Mouse (Mus musculus): ENCODE measurements at regions not wholly inside any gene's neighbourhood (a gene's known extent, or its start where the extent isn't known, plus 50 kb on each side); places are given as distances from the start of the nearest gene placed in this dataset.

DNA sequence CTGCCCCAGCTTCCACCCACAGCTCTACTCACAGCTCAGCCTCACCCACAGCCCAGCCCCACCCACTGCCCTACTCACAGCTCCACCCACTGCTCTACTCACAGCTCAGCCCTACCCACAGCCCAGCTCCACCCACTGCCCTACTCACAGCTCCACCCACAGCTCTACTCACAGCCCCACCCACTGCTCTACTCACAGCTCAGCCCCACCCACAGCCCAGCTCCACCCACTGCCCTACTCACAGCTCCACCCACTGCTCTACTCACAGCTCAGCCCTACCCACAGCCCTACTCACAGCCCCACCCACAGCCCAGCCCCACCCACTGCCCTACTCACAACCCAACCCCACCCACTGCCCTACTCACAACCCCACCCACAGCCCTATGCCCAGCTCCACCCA lies 56.5 kb upstream of the Phox2b start:
- H3K9me3 ChIP-seq (ENCODE audit: control insufficient read depth, low read length) = no peaks in the 10 kb centered on the region
- no peak for ATAC-seq

DNA sequence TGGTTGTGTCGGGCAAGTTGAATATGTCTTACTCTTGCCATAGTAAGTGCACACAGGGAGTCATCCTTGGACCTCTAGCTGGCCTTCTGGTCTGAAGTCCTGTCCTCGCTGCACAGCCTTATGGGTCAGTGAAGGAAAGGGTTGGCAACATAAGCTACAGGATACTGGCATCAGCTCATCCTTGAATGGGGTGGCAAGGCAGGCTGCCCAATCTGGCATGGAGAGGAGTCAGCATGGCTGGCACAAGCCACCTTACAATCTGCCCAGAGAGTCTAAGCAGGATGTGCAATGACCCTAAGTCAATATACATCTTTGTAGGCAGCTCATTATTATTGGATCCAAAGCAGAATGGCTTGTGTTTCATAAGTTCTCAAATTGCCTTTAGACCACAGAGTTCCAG lies 57.8 kb upstream of the Phox2b start:
- H3K36me3 ChIP-seq (ENCODE audit: control insufficient read depth, insufficient read depth) = no peaks in the 10 kb centered on the region
- H3K9ac ChIP-seq (replicated peaks; ENCODE audit: low read depth, low read length) = no peak overlapping the region
- H3K27me3 ChIP-seq (replicated peaks; ENCODE audit: control insufficient read depth, insufficient read depth, low read length) = no peaks in the 10 kb centered on the region
- no peak overlapping the region for H3K4me3 ChIP-seq (replicated peaks; ENCODE audit: low read length)
- no peak for ATAC-seq
- WGBS = 94% methylated on average over 2 of the region's 2 CpGs
- H3K9me3 ChIP-seq (ENCODE audit: control insufficient read depth, low read length) = no peaks in the 10 kb centered on the region
- H3K4me2 ChIP-seq (ENCODE audit: low read length) = no peak overlapping the region
- no peaks in the 10 kb centered on the region for H3K4me1 ChIP-seq (replicated peaks; ENCODE audit: control insufficient read depth, insufficient read depth, low read length)
- no peak overlapping the region for H3K27ac ChIP-seq (ENCODE audit: low read length)

More for the DNA sequence above, 56.5 kb upstream of the Phox2b start:
- no peak overlapping the region for H3K4me3 ChIP-seq (replicated peaks; ENCODE audit: low read length)
- no peaks in the 10 kb centered on the region for H3K4me1 ChIP-seq (replicated peaks; ENCODE audit: control insufficient read depth, insufficient read depth, low read length)
- no peak overlapping the region for H3K4me2 ChIP-seq (ENCODE audit: low read length)
- H3K27me3 ChIP-seq (replicated peaks; ENCODE audit: control insufficient read depth, insufficient read depth, low read length) = no peaks in the 10 kb centered on the region
- H3K36me3 ChIP-seq (ENCODE audit: control insufficient read depth, insufficient read depth) = no peaks in the 10 kb centered on the region
- H3K9ac ChIP-seq (replicated peaks; ENCODE audit: low read depth, low read length) = no peak overlapping the region
- H3K27ac ChIP-seq (ENCODE audit: low read length) = no peak overlapping the region

DNA sequence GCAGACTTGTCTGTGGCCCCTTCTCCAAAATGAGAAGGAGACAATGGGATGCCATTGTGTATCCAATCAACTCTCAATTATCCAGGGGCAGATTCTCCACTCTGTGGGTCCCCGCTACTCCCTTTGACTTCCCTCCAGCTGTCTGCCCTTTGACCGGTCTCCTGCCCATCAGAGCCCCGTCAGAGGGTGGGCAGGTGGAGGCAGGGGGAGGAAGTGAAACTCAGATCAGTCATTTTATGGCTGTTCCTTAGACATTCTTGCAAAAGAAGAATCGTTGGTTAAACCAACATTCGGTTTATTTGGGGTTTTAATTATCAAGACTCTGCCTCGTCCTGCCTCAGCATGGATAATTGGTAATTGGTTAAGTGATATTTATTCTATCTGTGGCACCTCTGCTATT lies 77.7 kb upstream of the Phox2b start:
- no peak overlapping the region for H3K9ac ChIP-seq (replicated peaks; ENCODE audit: low read depth, low read length)
- H3K27me3 ChIP-seq (replicated peaks; ENCODE audit: control insufficient read depth, insufficient read depth, low read length) = no peaks in the 10 kb centered on the region
- H3K4me1 ChIP-seq (replicated peaks; ENCODE audit: control insufficient read depth, insufficient read depth, low read length) = no peaks in the 10 kb centered on the region
- 75% methylated on average over 6 of the region's 6 CpGs for WGBS
- H3K4me3 ChIP-seq (replicated peaks; ENCODE audit: low read length) = no peak overlapping the region
- no peaks in the 10 kb centered on the region for H3K36me3 ChIP-seq (ENCODE audit: control insufficient read depth, insufficient read depth)
- H3K4me2 ChIP-seq (ENCODE audit: low read length) = no peak overlapping the region
- no peaks in the 10 kb centered on the region for H3K9me3 ChIP-seq (ENCODE audit: control insufficient read depth, low read length)
- no peak for ATAC-seq
- no peak overlapping the region for H3K27ac ChIP-seq (ENCODE audit: low read length)

DNA sequence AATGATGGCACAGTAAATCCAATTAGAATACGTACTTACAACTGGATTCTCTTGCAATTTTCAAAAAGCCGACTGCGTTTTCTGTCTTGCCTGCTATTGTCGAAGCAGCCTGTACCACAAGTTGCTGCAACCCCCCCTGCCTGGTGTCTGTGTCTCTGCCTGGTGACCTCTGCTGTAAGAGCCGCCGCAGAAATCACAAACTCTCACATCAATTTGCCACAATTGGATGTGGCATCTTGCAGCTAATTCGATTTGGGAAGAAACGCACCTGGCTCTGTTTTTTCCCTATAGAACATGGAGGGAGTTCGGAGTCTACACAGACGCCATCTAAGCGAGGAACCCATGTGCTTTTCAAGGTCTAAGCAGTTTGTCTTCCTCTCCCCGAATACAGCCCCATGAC lies 80.1 kb upstream of the Phox2b start:
- Histone ChIP-seq H3K27me3 (replicated peaks; ENCODE audit: control insufficient read depth, insufficient read depth, low read length) (no peaks in the 10 kb centered on the region), H3K9me3 (ENCODE audit: control insufficient read depth, low read length) (no peaks in the 10 kb centered on the region), H3K36me3 (ENCODE audit: control insufficient read depth, insufficient read depth) (no peaks in the 10 kb centered on the region), H3K4me1 (replicated peaks; ENCODE audit: control insufficient read depth, insufficient read depth, low read length) (no peaks in the 10 kb centered on the region), H3K4me3 (replicated peaks; ENCODE audit: low read length) (no peak overlapping the region), H3K9ac (replicated peaks; ENCODE audit: low read depth, low read length) (no peak overlapping the region), H3K4me2 (ENCODE audit: low read length) (no peak overlapping the region), H3K27ac (ENCODE audit: low read length) (no peak overlapping the region)
- ATAC-seq = no peak
- 75% methylated on average over 12 of the region's 12 CpGs for WGBS

DNA sequence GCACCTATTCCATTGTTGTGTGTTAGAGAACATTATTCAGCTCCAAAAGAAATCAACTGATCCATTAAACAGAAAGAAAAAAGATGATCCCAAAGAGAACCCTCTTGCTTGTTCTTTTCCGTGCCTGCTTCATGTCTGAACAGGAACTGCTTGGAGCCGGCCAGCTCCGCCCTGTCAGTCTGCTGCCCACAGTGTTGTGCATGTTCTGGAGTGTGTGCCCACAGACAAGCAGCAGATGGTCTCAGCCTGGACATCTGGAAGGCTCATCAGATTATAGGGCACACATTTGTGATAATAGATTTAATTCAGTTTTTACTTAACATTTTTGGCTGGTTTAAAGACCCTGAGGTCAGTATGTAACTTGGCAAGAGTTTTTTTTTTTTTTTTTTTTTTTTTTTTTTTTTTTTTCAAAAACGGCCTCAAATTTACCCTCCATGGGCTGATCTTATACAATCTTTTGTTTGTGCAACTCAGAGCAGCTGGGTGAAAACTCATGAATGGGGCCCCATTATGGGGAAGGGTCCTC lies 70.9 kb upstream of the Tmem33 start:
- H3K4me1 ChIP-seq (replicated peaks; ENCODE audit: control insufficient read depth, insufficient read depth, low read length) = no peaks in the 10 kb centered on the region
- no peak overlapping the region for H3K4me2 ChIP-seq (ENCODE audit: low read length)
- 52% methylated on average over 4 of the region's 4 CpGs for WGBS
- H3K9me3 ChIP-seq (ENCODE audit: control insufficient read depth, low read length) = no peaks in the 10 kb centered on the region
- H3K36me3 ChIP-seq (ENCODE audit: control insufficient read depth, insufficient read depth) = no peaks in the 10 kb centered on the region
- no peak overlapping the region for H3K4me3 ChIP-seq (replicated peaks; ENCODE audit: low read length)
- H3K27ac ChIP-seq (ENCODE audit: low read length) = no peak overlapping the region
- no peaks in the 10 kb centered on the region for H3K27me3 ChIP-seq (replicated peaks; ENCODE audit: control insufficient read depth, insufficient read depth, low read length)
- H3K9ac ChIP-seq (replicated peaks; ENCODE audit: low read depth, low read length) = no peak overlapping the region
- 0 out of 2 replicates have a peak, but pooled peaks have one; percentile 52 for ATAC-seq

DNA sequence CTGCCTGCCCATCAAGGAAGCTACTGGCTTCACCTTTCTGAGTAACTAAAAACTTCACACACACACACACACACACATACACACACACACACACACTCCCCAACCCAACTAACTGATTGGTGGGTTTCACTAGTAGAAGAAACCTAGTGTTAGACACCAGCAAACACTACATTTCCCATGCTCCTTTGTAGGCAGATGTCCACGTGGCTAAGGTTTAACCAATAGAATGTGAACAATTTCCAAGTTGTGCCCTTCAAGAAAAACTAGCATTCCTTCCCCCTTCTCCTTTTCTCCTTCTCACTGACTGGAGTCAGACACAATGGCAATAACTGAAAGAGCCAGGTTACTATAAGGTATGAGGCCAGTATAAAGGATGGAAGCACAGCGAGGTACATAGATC lies 66.3 kb upstream of the Tmem33 start:
- 81% methylated on average over 2 of the region's 2 CpGs for WGBS
- no peak overlapping the region for H3K4me3 ChIP-seq (replicated peaks; ENCODE audit: low read length)
- no peaks in the 10 kb centered on the region for H3K4me1 ChIP-seq (replicated peaks; ENCODE audit: control insufficient read depth, insufficient read depth, low read length)
- no peaks in the 10 kb centered on the region for H3K36me3 ChIP-seq (ENCODE audit: control insufficient read depth, insufficient read depth)
- ATAC-seq = no peak
- no peak overlapping the region for H3K9ac ChIP-seq (replicated peaks; ENCODE audit: low read depth, low read length)
- no peaks in the 10 kb centered on the region for H3K27me3 ChIP-seq (replicated peaks; ENCODE audit: control insufficient read depth, insufficient read depth, low read length)
- H3K4me2 ChIP-seq (ENCODE audit: low read length) = no peak overlapping the region
- H3K9me3 ChIP-seq (ENCODE audit: control insufficient read depth, low read length) = no peaks in the 10 kb centered on the region
- H3K27ac ChIP-seq (ENCODE audit: low read length) = no peak overlapping the region

DNA sequence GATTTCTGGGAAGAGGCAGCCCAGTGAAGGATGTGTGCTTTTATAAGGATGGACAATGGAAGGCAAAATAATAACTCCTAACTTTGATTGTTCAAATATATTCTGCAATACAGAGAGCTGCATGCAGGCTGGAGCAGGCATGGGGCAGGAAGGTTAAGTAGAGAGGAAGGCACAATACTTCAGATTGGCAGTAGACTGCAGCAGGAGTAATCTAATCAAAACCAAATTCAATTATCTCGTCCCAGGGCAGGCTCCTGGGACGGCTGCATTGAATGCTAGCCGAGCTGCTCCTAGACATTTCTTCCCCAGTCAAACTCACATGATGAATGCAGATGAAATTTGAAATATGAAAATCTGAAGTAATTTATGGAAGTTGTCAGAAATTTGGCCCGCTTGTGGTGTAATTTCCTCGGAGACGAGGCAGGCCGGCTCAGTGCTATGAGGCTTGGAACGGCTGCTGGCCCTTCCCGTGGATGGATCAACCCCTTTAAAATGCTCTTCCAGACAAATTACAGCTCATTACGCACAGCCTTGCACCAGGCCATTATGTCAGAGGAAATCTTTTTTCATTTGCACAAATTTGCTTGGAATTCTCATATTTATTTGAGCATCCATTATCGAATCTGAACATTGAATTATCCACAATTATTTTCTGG lies 55.2 kb upstream of the Tmem33 start:
- H3K27ac ChIP-seq (ENCODE audit: low read length) = no peak overlapping the region
- H3K9ac ChIP-seq (replicated peaks; ENCODE audit: low read depth, low read length) = no peak overlapping the region
- WGBS = 46% methylated on average over 11 of the region's 11 CpGs
- no peaks in the 10 kb centered on the region for H3K4me1 ChIP-seq (replicated peaks; ENCODE audit: control insufficient read depth, insufficient read depth, low read length)
- H3K4me3 ChIP-seq (replicated peaks; ENCODE audit: low read length) = no peak overlapping the region
- no peaks in the 10 kb centered on the region for H3K9me3 ChIP-seq (ENCODE audit: control insufficient read depth, low read length)
- no peaks in the 10 kb centered on the region for H3K36me3 ChIP-seq (ENCODE audit: control insufficient read depth, insufficient read depth)
- no peak for ATAC-seq
- H3K27me3 ChIP-seq (replicated peaks; ENCODE audit: control insufficient read depth, insufficient read depth, low read length) = no peaks in the 10 kb centered on the region
- H3K4me2 ChIP-seq (ENCODE audit: low read length) = no peak overlapping the region

All from forebrain, embryonic 16.5 days (tissue).